Mouse (Mus musculus): ENCODE measurements around the gene Igf1r. TPM values are rescaled to one million over a fixed set of nuclear protein-coding genes. Genes with fewer than 3 reads are reported as not detected.

Igf1r gene
- polyA plus RNA-seq (2015; fragmentation: Nextera tagmentation; extraction: Ambion mirVana) = 9.4 and 10.5 TPM in 2 replicates

DNA sequence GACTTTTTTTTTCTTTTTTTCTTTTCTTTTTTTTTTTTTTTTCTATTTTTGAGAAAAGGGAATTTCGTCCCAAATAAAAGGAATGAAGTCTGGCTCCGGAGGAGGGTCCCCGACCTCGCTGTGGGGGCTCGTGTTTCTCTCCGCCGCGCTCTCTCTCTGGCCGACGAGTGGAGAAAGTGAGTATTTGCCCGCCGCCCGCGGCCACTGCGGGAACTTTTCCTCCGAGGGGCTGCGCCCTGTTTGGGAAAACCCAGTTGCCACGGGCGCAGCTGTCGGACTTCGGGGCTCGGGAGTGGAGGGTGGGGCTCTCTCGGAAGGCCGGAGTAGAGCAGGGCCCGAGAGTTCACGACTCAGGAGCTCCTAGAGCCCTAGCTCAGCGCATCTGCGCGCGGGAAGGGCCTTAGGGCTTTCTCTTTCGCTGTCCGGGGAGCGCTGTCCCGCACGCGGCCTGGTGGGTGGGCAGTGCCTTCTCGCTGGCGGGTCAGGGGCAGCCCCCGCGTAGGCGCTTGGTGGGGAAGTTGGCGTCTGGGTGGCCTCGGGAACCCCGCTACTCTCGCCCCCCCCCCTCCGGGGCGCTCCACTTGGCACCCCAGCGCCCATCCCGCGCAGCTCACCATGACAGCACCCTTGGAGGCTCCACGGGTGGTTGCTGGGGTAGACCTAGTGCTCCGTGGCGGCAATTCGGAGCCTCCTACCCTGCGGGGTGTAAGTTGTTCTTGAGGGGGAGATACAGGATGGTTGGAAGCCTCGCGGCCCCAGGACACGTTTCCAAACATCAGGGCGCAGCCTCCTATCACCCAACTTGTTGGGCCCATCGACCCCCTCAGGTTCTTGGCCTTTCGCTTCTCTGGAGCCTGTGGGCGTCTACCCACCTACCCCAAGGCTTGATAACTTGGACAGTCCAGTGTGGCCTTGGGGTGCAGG lies at the start of gene Igf1r:
Gene Igf1r, plus strand, starts transcription at position 51 of the 924 bp plus-strand sequence.

GRCm38 (mm10) chr7:68264028-68264453 lies 311.4 kb downstream of the Igf1r start, which contains the start of gene Pgpep1l:
Gene Pgpep1l, minus strand, starts transcription at chr7:68264233.

DNA sequence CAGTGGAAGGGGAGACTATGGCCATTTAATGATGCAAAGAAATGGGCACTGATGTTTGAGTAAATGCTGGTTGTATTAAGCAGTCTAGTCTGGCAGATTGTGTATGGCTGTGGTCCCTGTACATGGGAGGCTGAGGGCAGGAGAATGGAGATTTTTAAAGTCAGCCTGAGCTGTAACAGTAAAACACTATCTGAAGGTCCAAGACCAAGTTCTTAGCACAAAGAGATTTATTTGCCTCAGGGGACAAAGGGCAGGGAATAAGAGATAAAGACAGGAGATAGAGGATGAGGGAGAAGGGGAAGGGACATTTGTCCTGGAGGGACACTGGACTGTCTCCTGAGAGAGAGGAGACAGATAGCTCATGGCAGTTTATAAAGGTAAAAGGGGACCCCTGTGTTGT lies 320.9 kb downstream of the Igf1r start, which contains the start of gene Fam169b:
Gene Fam169b, plus strand, starts transcription at position 325 of the 400 bp plus-strand sequence.

Other genes starting within 250 kb of the Igf1r start
- gene Synm, start 193.1 kb upstream of the Igf1r start, polyA plus RNA-seq (2015; fragmentation: Nextera tagmentation; extraction: Ambion mirVana) = 7.0 and 7.4 TPM in 2 replicates